Mouse (Mus musculus): Measurements from ENCODE around the gene Tecr. TPM values are rescaled to one million over a fixed set of nuclear protein-coding genes. Genes with fewer than 3 reads are reported as not detected.

Tecr gene
- polyA plus RNA-seq, 1 experiment = 310 TPM

- Histone ChIP-seq H3K4me1 (ENCODE audit: control insufficient read depth, insufficient read depth, low read length) (no peaks in the 10 kb centered on the region), H3K36me3 (ENCODE audit: control insufficient read depth, insufficient read depth, low read length, poor library complexity, severe bottlenecking) (no peaks in the 10 kb centered on the region), H3K27ac (ENCODE audit: insufficient read depth, low read length) (no peak overlapping the region), H3K4me3 (ENCODE audit: low read depth, low read length) (no peak overlapping the region), H3K9me3 (replicated peaks; ENCODE audit: control insufficient read depth, insufficient read depth, low read length, poor library complexity, severe bottlenecking) (peaks cover 6% of the 10 kb centered on the region), H3K27me3 (ENCODE audit: control insufficient read depth, insufficient read depth, low read length, poor library complexity, severe bottlenecking) (no peaks in the 10 kb centered on the region), H3K9ac (ENCODE audit: low read depth, poor library complexity, severe bottlenecking) (no peak overlapping the region)
- TF ChIP-seq EP300 (IDR thresholded peaks at IDR 0.05; ENCODE audit: insufficient read depth, low read depth, low read length) (no peak), POLR2A (IDR thresholded peaks at IDR 0.05; ENCODE audit: insufficient read depth, low read length) (no peak), CTCF (IDR thresholded peaks at IDR 0.05; ENCODE audit: low read depth, low read length) (no peak)
Observed at GRCm38 (mm10) chr8:83638856-83639255, 31.1 kb upstream of the Tecr start.

GRCm38 (mm10) chr8:83632083-83632707, 24.4 kb upstream of the Tecr start:
- H3K36me3 ChIP-seq (ENCODE audit: control insufficient read depth, insufficient read depth, low read length, poor library complexity, severe bottlenecking) = no peaks in the 10 kb centered on the region
- TF ChIP-seq POLR2A (IDR thresholded peaks at IDR 0.05; ENCODE audit: insufficient read depth, low read length) (no peak), EP300 (IDR thresholded peaks at IDR 0.05; ENCODE audit: insufficient read depth, low read depth, low read length) (no peak), CTCF (IDR thresholded peaks at IDR 0.05; ENCODE audit: low read depth, low read length) (no peak)

GRCm38 (mm10) chr8:83625676-83626299, 18.0 kb upstream of the Tecr start:
- no peaks in the 10 kb centered on the region for H3K4me1 ChIP-seq (ENCODE audit: control insufficient read depth, insufficient read depth, low read length)
- no peaks in the 10 kb centered on the region for H3K9me3 ChIP-seq (replicated peaks; ENCODE audit: control insufficient read depth, insufficient read depth, low read length, poor library complexity, severe bottlenecking)
- no peak overlapping the region for H3K4me3 ChIP-seq (ENCODE audit: low read depth, low read length)
- TF ChIP-seq POLR2A (IDR thresholded peaks at IDR 0.05; ENCODE audit: insufficient read depth, low read length) (no peak), CTCF (IDR thresholded peaks at IDR 0.05; ENCODE audit: low read depth, low read length) (no peak), EP300 (IDR thresholded peaks at IDR 0.05; ENCODE audit: insufficient read depth, low read depth, low read length) (no peak)
- peaks cover 1% of the 10 kb centered on the region; the same call in 1 of the 2 replicates for H3K27me3 ChIP-seq (ENCODE audit: control insufficient read depth, insufficient read depth, low read length, poor library complexity, severe bottlenecking)
- no peaks in the 10 kb centered on the region for H3K36me3 ChIP-seq (ENCODE audit: control insufficient read depth, insufficient read depth, low read length, poor library complexity, severe bottlenecking)
- no peak overlapping the region for H3K27ac ChIP-seq (ENCODE audit: insufficient read depth, low read length)
- H3K9ac ChIP-seq (ENCODE audit: low read depth, poor library complexity, severe bottlenecking) = no peak overlapping the region

More at GRCm38 (mm10) chr8:83632083-83632707, 24.4 kb upstream of the Tecr start:
- Histone ChIP-seq H3K27ac (ENCODE audit: insufficient read depth, low read length) (no peak overlapping the region), H3K9me3 (replicated peaks; ENCODE audit: control insufficient read depth, insufficient read depth, low read length, poor library complexity, severe bottlenecking) (peaks cover 9% of the 10 kb centered on the region), H3K27me3 (ENCODE audit: control insufficient read depth, insufficient read depth, low read length, poor library complexity, severe bottlenecking) (peaks cover 1% of the 10 kb centered on the region; the same call in 1 of the 2 replicates), H3K4me3 (ENCODE audit: low read depth, low read length) (no peak overlapping the region), H3K4me1 (ENCODE audit: control insufficient read depth, insufficient read depth, low read length) (no peaks in the 10 kb centered on the region), H3K9ac (ENCODE audit: low read depth, poor library complexity, severe bottlenecking) (no peak overlapping the region)

GRCm38 (mm10) chr8:83624739-83625138, 17.0 kb upstream of the Tecr start:
- H3K4me1 ChIP-seq (ENCODE audit: control insufficient read depth, insufficient read depth, low read length) = no peaks in the 10 kb centered on the region
- no peaks in the 10 kb centered on the region for H3K36me3 ChIP-seq (ENCODE audit: control insufficient read depth, insufficient read depth, low read length, poor library complexity, severe bottlenecking)
- no peak overlapping the region for H3K27ac ChIP-seq (ENCODE audit: insufficient read depth, low read length)
- peaks cover 1% of the 10 kb centered on the region; the same call in 1 of the 2 replicates for H3K27me3 ChIP-seq (ENCODE audit: control insufficient read depth, insufficient read depth, low read length, poor library complexity, severe bottlenecking)
- TF ChIP-seq POLR2A (IDR thresholded peaks at IDR 0.05; ENCODE audit: insufficient read depth, low read length) (no peak), EP300 (IDR thresholded peaks at IDR 0.05; ENCODE audit: insufficient read depth, low read depth, low read length) (no peak), CTCF (IDR thresholded peaks at IDR 0.05; ENCODE audit: low read depth, low read length) (peak; percentile 50)
- H3K4me3 ChIP-seq (ENCODE audit: low read depth, low read length) = no peak overlapping the region
- no peaks in the 10 kb centered on the region for H3K9me3 ChIP-seq (replicated peaks; ENCODE audit: control insufficient read depth, insufficient read depth, low read length, poor library complexity, severe bottlenecking)
- H3K9ac ChIP-seq (ENCODE audit: low read depth, poor library complexity, severe bottlenecking) = no peak overlapping the region

GRCm38 (mm10) chr8:83623549-83623948, 15.8 kb upstream of the Tecr start:
- TF ChIP-seq POLR2A (IDR thresholded peaks at IDR 0.05; ENCODE audit: insufficient read depth, low read length) = no peak
- TF ChIP-seq EP300 (IDR thresholded peaks at IDR 0.05; ENCODE audit: insufficient read depth, low read depth, low read length) = no peak
- TF ChIP-seq CTCF (IDR thresholded peaks at IDR 0.05; ENCODE audit: low read depth, low read length) = no peak
- no peaks in the 10 kb centered on the region for H3K27me3 ChIP-seq (ENCODE audit: control insufficient read depth, insufficient read depth, low read length, poor library complexity, severe bottlenecking)
- no peaks in the 10 kb centered on the region for H3K4me1 ChIP-seq (ENCODE audit: control insufficient read depth, insufficient read depth, low read length)
- H3K4me3 ChIP-seq (ENCODE audit: low read depth, low read length) = no peak overlapping the region
- no peaks in the 10 kb centered on the region for H3K36me3 ChIP-seq (ENCODE audit: control insufficient read depth, insufficient read depth, low read length, poor library complexity, severe bottlenecking)
- H3K9me3 ChIP-seq (replicated peaks; ENCODE audit: control insufficient read depth, insufficient read depth, low read length, poor library complexity, severe bottlenecking) = no peaks in the 10 kb centered on the region
- no peak overlapping the region for H3K9ac ChIP-seq (ENCODE audit: low read depth, poor library complexity, severe bottlenecking)
- H3K27ac ChIP-seq (ENCODE audit: insufficient read depth, low read length) = no peak overlapping the region

GRCm38 (mm10) chr8:83622389-83622989, 14.7 kb upstream of the Tecr start:
- Histone ChIP-seq H3K4me3 (ENCODE audit: low read depth, low read length) (peak overlapping the region; percentile 47), H3K36me3 (ENCODE audit: control insufficient read depth, insufficient read depth, low read length, poor library complexity, severe bottlenecking) (no peaks in the 10 kb centered on the region), H3K4me1 (ENCODE audit: control insufficient read depth, insufficient read depth, low read length) (no peaks in the 10 kb centered on the region), H3K9me3 (replicated peaks; ENCODE audit: control insufficient read depth, insufficient read depth, low read length, poor library complexity, severe bottlenecking) (no peaks in the 10 kb centered on the region; the same call in 1 of the 2 replicates), H3K9ac (ENCODE audit: low read depth, poor library complexity, severe bottlenecking) (no peak overlapping the region), H3K27me3 (ENCODE audit: control insufficient read depth, insufficient read depth, low read length, poor library complexity, severe bottlenecking) (no peaks in the 10 kb centered on the region), H3K27ac (ENCODE audit: insufficient read depth, low read length) (no peak overlapping the region)
- TF ChIP-seq EP300 (IDR thresholded peaks at IDR 0.05; ENCODE audit: insufficient read depth, low read depth, low read length) = no peak
- peak; percentile 98 for TF ChIP-seq CTCF (IDR thresholded peaks at IDR 0.05; ENCODE audit: low read depth, low read length)
- no peak for TF ChIP-seq POLR2A (IDR thresholded peaks at IDR 0.05; ENCODE audit: insufficient read depth, low read length)

Measured in ES-Bruce4 (cell line).